Mouse (Mus musculus) CD4-positive naive resting alpha-beta T cell, adult 76 days (primary cell): ENCODE data around the gene Ajm1. TPM values are rescaled to one million over a fixed set of nuclear protein-coding genes. Genes with fewer than 3 reads are reported as not detected.

Experiments
- total RNA-seq: library from RNA; stranded (reverse); gene quantifications from one replicate; pipeline ENCODE4 v1.2.4, GENCODE M21; 2023

Gene Ajm1
- 0.38 TPM for total RNA-seq

DNA sequence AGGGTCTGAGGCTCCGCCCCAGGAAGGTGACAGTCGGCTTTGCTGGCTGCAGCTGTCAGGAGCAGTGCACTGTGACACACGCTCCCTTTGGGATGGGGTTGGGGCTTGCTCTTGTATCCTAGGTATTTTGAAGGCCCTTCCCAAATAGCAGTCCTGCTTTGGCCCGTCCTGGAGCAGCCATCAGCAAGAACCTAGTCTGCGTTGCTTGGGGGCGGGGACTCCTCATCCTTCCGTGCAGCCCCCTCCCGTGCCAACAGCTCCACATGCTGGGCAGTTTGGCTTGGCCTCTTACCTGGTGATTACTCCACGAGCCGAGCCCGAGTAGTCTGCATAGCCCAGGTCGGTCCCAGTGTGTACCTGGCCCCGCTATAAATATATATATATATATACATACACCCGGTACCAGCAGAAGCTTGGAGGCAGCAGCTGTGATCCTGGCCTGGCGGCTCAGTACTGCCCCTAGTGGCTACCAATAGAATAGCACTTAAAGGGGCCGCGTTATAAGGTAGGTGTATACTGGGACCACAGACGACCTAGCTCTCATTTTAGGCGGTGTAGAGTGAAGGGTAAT lies at the start of gene Ajm1:
Gene Ajm1, minus strand, starts transcription at position 464 of the 571 bp plus-strand sequence.

DNA sequence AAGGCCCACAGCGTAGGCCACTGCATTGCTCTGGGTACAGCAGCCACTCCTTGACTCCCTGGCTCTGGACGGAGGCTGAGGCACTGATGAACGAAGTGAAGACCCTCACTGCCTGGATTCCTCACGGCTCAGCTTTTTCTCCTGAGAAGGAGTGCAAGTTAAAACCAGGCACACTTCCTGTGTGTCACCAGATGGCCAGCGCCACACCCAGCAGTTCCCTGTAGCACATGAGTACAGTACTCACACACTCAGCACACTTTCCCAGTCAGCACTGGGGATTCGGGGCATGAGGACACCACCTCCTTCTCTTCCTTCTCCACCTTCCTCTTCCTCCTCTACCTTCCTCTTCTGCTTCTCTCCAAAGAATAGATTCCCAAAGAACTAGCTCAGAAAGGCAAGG lies 46.3 kb upstream of the Ajm1 start, which contains the start of gene Fcna:
Gene Fcna, minus strand, starts transcription at position 220 of the 400 bp plus-strand sequence.

DNA sequence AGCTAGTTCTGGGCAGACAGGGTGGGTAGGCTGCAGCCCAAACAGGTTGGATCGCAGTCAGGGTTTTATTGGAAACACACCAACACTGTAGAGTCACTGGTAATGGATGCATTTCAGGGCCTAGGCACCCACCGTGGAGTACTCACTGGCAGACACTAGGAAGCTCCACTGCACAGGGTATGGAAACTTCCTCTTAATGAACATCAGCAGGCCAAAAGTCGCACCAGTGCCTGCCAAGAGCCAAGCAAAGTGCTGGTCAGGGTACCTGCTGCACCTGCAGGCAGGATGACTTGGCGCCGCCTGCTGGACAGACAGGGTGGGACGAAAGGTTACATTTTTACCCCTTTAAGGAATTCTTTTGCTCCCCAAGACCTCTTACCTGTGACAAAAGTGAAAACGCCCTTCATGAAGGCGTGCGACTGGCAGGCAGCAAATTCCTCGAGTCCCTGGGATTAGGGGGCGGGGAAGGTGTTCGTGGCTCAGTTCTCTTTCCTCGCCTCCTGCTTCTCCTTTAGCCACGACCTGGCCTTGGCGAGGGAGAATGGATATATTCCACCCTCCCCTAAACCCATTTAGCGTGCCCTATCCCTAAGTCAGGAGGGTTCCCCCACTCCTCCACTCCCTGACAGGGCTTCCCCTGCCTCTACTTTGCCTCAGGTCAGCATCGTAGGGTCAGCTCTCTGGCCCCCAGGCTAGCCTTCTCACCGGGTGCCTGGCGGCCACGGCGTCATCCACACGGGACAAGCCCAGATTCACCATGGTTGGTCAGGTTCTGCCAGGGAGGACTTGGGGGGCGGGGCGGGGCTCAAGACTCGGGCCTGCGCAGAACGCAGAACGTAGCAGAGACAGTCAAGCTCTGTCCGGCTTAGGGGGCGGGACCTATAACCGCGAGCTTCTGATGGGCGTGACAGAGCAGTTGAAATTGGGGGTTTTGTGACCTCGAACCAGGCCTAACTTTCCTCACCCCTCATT lies 40.0 kb upstream of the Ajm1 start, which contains the start of gene Tmem141:
Gene Tmem141, minus strand, starts transcription at position 777 of the 972 bp plus-strand sequence.

DNA sequence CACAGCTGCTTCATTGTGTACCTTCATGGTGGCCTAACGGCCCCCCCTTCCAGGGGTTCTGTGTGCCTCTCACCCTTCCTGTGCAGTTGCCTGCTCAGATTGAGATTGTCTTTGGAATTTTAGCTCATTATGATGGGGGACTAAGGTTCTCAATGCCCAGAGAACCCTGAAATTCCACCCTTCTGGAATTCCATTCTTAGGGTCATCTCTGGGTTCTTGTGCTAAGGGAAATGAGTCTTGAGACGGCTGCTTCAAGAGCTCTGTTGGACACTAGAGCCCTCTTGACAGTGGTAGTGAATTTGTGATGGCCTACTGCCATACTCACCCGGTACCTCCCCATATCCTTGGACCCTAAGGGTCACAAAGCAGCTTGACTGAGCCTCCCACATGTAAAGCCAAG lies 36.0 kb upstream of the Ajm1 start, which contains the start of gene Ccdc183:
Gene Ccdc183, minus strand, starts transcription at position 101 of the 400 bp plus-strand sequence.

DNA sequence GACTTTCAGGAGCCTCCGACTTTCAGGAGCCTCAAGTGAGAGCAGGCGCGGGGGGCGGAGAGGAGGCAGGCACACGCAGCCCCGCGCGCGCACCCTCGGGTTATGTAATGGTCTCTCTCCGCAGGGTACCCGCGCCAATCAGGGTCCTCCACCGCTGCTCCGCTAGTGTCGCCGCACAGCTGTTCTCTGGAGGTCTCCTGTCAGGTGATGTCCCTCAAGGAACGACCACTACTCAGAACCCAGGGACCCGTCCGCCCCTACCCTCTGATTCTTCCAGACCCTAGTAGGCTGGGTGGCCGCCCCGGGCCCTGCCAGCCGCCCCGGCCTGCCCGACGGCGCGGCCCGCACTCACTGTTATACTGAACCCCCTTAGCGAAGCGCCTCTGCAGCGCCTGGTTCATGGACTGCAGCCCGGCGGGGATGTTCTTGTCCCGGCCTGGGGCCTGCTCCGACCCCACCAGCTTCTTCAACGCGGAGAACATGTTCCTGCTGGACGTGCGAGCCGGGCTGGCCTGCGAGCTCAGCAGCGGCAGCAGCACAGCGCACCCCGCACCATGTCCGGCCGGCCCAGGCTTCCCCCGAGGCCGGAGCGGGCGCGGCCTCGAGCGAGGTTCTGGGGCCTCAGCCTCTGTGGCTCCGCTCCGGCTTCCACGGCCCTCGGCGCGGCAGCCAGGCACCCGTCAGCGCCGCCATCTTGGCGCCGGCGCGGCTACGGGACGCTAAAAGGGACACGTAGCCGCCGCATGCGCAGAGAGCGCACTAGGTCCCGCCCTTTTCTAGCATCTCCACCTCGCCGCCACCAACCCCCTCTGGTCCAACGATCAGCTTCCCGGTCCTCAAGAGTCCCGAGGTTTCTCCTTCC lies 26.4 kb upstream of the Ajm1 start, which contains the start of gene Rabl6:
Gene Rabl6, minus strand, starts transcription at position 761 of the 862 bp plus-strand sequence.

DNA sequence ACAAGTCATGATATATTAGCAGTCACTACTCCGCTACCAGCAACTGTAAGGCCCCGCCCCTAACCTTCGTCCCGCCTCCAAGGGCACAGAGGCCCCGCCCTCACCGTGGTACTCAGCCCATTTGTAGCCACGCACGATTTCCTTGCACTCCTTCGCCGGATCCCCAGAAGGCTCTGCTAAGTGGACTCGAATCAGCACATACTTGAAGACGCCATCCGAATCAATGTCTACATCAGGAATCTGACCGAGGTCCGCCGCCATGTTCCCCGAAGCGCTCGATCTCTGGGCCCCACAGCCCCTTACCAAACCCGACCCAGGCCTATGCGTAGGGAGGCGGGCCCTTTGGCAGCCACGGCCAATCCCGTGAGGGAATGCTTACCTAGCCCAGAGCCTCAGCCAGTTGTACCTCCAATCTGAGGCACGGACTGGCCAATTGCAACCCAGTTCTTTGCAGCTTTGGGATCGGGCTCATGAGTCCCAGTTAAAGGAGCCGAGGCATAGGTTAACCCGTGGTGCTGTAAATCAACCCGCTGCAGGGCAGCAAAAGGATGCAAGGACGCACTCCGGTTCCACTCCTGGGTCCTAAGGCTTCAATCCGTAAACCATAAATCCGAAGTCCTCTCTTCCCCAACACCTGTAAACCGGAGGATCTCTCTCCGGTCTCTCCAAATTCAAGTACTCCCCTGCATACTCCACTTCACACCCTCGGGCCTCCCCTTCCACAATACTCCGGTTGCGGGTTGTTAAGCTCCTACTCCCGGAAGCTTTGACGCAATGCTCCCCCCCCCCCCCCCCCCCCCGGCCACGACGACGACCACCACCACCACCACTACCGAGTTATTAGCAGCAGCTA lies 6.8 kb downstream of the Ajm1 start, which contains the start of the genes Mamdc4 and Phpt1:
Gene Mamdc4, minus strand, starts transcription at position 267 of the 853 bp plus-strand sequence.
Gene Phpt1, minus strand, starts transcription at position 646 of the 853 bp plus-strand sequence.

DNA sequence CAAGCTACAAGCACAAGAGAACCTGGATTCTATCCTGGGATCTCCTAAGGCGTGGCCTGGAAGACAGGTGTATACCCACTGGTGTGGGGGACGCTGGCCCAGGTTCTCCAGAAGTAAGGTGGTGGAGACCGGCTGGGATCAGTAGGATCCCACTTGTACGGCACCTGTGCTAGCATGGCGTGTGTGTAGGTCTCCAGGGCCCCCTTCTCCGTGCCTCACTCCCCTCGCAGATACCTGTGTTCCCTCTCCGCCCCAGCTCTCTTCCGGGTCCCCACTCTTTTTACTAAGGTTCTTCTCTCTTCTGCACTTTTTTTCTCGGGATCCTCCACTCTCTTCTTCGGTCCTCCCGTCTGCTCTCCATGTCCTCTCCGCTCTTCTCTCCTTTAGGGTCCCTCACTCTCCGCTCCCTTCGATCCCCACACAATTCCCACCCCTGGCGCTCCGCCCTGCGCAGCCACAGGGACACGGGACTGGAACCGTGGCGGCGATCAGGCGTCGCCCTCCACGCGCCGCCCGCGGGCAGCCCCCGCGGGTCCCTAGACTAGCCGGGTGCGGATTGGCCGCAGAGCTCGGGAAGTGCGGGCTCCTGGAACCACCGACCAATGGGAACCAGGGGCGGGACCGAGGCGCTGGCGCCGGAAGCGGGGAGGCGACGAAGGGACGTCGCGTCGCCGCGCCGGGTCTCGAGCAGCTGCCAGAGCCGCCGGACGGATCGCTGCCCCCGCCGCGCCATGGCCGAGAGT lies 24.2 kb downstream of the Ajm1 start, which contains the start of gene Edf1:
Gene Edf1, plus strand, starts transcription at position 627 of the 743 bp plus-strand sequence.

DNA sequence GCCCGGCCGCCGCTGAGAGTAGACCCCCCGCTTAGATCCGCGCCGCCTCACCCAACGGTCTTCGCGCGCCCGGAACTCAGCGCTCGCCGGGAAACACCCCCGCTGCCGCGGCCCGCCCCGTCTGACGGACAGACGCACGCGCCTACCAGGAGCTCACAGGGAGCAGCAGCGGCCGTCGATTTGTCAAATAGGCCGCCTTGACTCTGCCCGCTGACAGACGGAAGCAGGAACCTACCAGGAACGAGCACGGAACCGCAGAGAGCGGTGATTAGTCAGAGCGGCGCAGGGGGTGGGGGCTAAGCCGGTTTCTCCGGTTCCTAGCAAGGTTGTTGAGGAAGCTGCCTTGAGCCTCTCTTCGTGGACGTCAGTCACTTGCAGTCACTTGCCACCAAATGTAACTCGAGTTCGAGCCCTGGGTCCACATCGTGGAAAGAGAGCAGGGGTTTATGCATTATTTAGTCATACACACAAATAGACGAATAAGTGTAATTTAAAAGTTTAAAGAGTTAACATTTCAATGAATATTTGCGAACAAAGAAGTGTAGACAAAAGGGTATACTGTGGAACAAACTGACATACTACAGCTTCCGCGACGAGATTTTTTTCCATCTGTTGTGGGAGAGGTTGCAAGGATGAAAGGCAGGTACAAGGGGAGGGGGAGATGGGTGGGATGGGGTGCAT lies 34.6 kb downstream of the Ajm1 start, which contains the start of gene Traf2:
Gene Traf2, minus strand, starts transcription at position 130 of the 681 bp plus-strand sequence.

Other genes starting within 250 kb of the Ajm1 start
- 44.3 TPM for gene Man1b1, start 249.4 kb downstream of the Ajm1 start, total RNA-seq
- 16.8 TPM for gene Dpp7, start 225.4 kb downstream of the Ajm1 start, total RNA-seq
- gene Uap1l1, start 216.1 kb downstream of the Ajm1 start, total RNA-seq = 5.7 TPM
- gene Sapcd2, start 209.4 kb downstream of the Ajm1 start, total RNA-seq = 1.1 TPM
- gene Entpd2, start 185.9 kb downstream of the Ajm1 start, total RNA-seq = not detected
- 2.2 TPM for gene Npdc1, start 182.4 kb downstream of the Ajm1 start, total RNA-seq
- 0.67 TPM for gene Fut7, start 158.5 kb downstream of the Ajm1 start, total RNA-seq
- 67.3 TPM for gene Abca2, start 153.1 kb downstream of the Ajm1 start, total RNA-seq
- not detected for gene Clic3, start 124.9 kb downstream of the Ajm1 start, total RNA-seq
- gene Paxx, start 120.7 kb downstream of the Ajm1 start, total RNA-seq = 74.0 TPM
- not detected for gene Ptgds, start 111.7 kb downstream of the Ajm1 start, total RNA-seq
- gene Lcn12, start 87.8 kb downstream of the Ajm1 start, total RNA-seq = not detected
- gene Fbxw5, start 81.0 kb downstream of the Ajm1 start, total RNA-seq = 61.4 TPM
- gene C8g, start 80.0 kb downstream of the Ajm1 start, total RNA-seq = 0.50 TPM
- gene Traf2, start 34.8 kb downstream of the Ajm1 start, total RNA-seq = 35.1 TPM
- gene Edf1, start 23.9 kb downstream of the Ajm1 start, total RNA-seq = 98.0 TPM
- 2.7 TPM for gene Mamdc4, start 6.9 kb downstream of the Ajm1 start, total RNA-seq
- gene Phpt1, start 6.5 kb downstream of the Ajm1 start, total RNA-seq = 25.7 TPM
- 100 TPM for gene Rabl6, start 26.8 kb upstream of the Ajm1 start, total RNA-seq
- not detected for gene Ccdc183, start 35.9 kb upstream of the Ajm1 start, total RNA-seq
- 0.79 TPM for gene Tmem141, start 40.2 kb upstream of the Ajm1 start, total RNA-seq
- gene Fcna, start 46.3 kb upstream of the Ajm1 start, total RNA-seq = 7.5 TPM
- not detected for gene Lcn8, start 71.4 kb upstream of the Ajm1 start, total RNA-seq
- not detected for gene Lcn5, start 76.2 kb upstream of the Ajm1 start, total RNA-seq
- gene Lcn6, start 95.0 kb upstream of the Ajm1 start, total RNA-seq = not detected
- not detected for gene Lcn10, start 101.0 kb upstream of the Ajm1 start, total RNA-seq
- not detected for gene Obp2a, start 118.3 kb upstream of the Ajm1 start, total RNA-seq
- gene Bmyc, start 125.0 kb upstream of the Ajm1 start, total RNA-seq = 15.2 TPM
- gene Obp2b, start 155.3 kb upstream of the Ajm1 start, total RNA-seq = not detected
- not detected for gene Lcn3, start 183.8 kb upstream of the Ajm1 start, total RNA-seq
- not detected for gene Lcn11, start 195.3 kb upstream of the Ajm1 start, total RNA-seq
- not detected for gene Gm13539, start 200.5 kb upstream of the Ajm1 start, total RNA-seq
- not detected for gene Glt6d1, start 234.1 kb upstream of the Ajm1 start, total RNA-seq
- gene Lcn9, start 241.4 kb upstream of the Ajm1 start, total RNA-seq = not detected